Mouse (Mus musculus): ENCODE results near the gene Dennd4b.
"Not testable (repeated sequence)": the region's sequence is repeated elsewhere in the genome, so short reads cannot be mapped to it uniquely, and the experiment has no call there.

Gene Dennd4b

GRCm38 (mm10) chr3:90279216-90279615 lies 14.2 kb downstream of the Dennd4b start:
- DNase-seq (ENCODE audit: low spot score in 2 of 2) = no peak

DNA sequence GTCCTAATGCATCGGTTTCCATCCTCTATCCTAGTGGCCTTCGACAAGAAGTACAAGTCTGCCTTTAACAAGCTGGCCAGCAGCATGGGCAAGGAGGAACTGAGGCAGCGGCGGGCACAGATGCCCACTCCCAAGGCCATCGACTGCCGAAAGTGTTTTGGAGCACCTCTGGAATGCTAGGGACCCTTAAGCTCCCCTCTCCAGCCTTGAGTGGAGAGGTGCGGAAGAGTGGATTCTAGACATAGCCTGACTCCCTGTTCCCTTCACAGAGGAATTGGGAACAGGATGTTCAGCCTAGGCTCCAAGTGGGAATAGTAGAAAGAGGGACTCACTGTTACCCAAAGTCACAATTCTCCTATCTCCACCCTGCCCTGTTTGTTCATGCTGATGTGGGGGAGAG lies 14.8 kb downstream of the Dennd4b start:
- DNase-seq (ENCODE audit: low spot score in 2 of 2) = no peak

GRCm38 (mm10) chr3:90280708-90281107 lies 15.7 kb downstream of the Dennd4b start:
- no peak for DNase-seq (ENCODE audit: low spot score in 2 of 2)

- no peak for DNase-seq (ENCODE audit: low spot score in 2 of 2)
Observed at GRCm38 (mm10) chr3:90284150-90284549, 19.2 kb downstream of the Dennd4b start.

- DNase-seq (ENCODE audit: low spot score in 2 of 2) = not testable (repeated sequence)
Observed at GRCm38 (mm10) chr3:90289403-90289802, 24.4 kb downstream of the Dennd4b start.

DNA sequence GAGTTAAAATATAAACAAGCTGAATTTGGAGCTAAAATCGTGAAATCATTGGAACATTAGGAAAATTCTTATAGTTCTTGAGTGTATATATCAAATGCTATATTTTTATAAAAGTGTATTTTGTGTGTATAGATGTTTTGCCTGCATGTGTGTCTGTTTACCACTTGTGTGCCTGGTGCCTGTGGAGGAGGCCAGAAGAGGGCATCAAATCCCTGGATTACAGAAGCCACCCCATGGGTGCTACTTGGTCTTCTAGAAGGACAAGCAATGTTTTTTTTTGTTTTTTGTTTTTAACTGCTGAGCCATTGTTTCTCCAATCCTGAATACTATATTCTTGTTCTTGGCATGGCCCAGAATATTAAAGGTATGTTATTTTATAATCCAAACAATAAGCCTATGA lies 25.6 kb downstream of the Dennd4b start:
- no peak for DNase-seq (ENCODE audit: low spot score in 2 of 2)

DNA sequence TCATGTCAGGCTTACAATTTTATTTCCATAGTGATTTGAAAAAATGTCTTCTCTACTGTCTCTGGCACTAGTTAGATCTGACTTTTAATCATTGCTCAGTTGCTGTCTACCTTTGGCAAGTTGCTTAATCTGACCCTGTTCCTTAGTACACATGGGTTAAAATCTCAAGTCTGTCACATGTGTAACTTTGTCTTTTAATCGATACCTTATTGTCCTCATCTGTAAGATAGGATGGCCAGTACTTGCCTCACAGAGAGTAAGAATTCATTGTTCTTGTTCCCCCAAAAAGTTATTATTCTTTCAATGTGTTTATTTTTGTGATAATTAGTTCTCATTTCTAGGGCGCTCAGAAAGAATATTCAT lies 27.0 kb downstream of the Dennd4b start:
- DNase-seq (ENCODE audit: low spot score in 2 of 2) = no peak

GRCm38 (mm10) chr3:90292345-90293275 lies 27.6 kb downstream of the Dennd4b start, which contains the start of gene Gatad2b:
TSS of gene Gatad2b (plus strand) at chr3:90293178.
- DNase-seq (ENCODE audit: low spot score in 2 of 2) = peak; percentile 99 to 100

DNA sequence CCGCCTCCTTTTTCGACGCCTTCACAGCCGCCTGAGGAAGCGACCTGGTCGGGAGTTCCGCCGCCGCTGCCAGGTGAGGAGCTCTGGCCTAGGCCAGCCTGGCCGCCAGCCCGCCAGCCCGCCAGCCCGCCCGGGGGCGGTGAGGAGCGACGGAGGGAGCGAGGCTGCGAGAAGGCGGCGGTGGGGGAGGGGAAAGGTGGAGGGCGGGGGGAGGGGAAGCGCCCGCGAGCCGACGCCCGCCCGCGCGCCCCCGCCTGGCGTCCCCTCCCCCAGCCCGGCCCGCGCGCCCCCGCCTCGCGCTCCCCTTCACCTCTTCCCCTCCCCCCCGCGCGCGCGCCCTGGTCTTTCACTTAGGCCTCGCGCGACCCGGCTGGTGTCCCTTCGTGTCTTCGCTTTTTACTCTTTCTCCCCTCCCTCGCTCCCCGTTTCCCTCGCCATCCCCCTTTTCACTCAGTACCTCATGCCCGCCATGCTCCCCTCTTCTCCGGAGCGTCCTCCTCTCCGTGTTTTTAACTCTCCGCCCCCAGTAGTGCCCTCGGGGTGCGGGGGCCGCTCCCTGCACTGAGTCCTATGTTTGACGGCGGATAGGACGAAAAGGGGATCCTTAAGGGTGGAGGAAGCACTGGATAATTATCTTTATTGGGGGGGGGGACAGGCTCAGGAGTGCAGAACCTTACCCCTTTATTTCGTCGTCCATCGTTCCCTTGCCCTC lies 28.5 kb downstream of the Dennd4b start:
- DNase-seq (ENCODE audit: low spot score in 2 of 2) = peak; percentile 19 to 28

DNA sequence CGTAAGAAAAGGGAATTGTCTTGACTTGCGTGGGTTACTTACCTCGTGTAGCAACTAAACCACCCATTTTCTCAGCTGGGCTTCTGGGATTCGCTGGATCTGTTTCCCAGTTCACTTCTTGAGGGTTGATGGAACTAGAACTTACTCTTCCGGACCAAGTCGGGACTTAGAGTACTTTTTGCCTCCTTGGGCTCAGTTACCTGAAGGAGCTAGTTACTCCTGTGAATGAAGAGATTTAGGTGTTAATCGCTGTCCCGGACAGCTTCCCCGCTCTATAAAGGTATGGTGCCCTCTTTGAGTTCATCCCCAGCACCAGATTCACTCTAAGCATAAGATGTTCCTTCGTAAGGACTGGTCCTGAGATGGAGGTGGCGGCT lies 29.1 kb downstream of the Dennd4b start:
- DNase-seq (ENCODE audit: low spot score in 2 of 2) = no peak

DNA sequence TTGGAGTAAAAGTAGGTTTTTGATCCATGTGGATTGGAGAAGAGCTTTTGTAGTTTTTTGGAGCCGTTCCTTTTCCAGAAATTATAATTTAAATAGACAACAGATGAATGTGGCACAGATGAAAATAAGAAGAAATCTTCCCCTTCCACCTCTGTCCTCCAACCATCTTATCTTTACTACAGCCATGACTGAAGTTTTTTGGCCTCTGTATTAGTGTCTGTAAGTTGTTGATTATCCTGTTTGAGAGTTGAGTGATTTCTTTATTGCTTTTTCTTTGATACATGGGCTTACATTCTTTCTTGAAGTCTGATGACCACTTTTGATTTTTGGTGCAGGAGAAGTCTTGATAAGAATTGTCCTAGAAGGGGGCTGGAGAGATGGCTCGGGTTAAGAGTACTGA lies 29.7 kb downstream of the Dennd4b start:
- no peak for DNase-seq (ENCODE audit: low spot score in 2 of 2)

- no peak for DNase-seq (ENCODE audit: low spot score in 2 of 2)
Observed at GRCm38 (mm10) chr3:90305801-90306200, 40.8 kb downstream of the Dennd4b start.

DNA sequence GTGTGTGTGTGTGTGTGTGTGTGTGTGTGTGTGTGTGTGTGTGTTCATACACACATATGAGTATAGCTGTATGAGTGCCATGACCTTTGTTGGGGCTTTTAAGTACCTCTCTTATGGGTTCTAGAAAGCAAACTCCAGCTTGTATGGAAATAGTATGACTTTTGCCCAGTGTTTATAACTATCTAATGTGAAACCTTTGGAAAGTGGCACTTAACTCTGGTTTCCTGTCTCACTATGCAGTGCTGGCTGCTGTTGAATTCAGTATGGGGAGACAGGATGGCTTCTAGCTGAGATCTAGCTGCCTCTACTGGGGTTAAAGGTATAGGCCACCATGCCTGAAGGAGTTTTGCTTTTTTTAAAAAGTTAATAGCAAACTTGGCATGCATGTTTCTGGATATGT lies 44.6 kb downstream of the Dennd4b start:
- no peak for DNase-seq (ENCODE audit: low spot score in 2 of 2)

- no peak for DNase-seq (ENCODE audit: low spot score in 2 of 2)
Observed at GRCm38 (mm10) chr3:90313367-90313766, 48.4 kb downstream of the Dennd4b start.

GRCm38 (mm10) chr3:90314241-90314640 lies 49.3 kb downstream of the Dennd4b start:
- no peak for DNase-seq (ENCODE audit: low spot score in 2 of 2)

GRCm38 (mm10) chr3:90322289-90322688 lies 57.3 kb downstream of the Dennd4b start:
- no peak for DNase-seq (ENCODE audit: low spot score in 2 of 2)

DNA sequence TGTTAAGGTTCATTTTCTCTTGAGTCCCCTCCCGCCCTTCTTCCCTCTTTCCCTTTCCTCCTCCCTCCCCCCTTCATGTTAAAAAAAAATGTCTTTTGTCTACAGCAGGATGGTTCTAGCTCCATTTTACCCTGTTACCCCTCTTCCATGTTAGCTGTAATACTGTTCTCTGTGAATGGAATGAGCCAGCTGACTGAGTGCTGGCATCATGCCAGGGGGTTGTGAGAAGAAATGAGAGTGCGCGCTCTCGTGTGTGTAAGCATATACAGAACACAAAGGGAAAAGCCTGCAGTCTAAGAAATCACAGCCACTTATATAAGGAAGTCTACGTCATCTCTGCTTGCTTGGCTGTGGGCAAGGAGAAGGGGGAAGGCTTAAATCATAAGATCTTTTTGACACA lies 58.1 kb downstream of the Dennd4b start:
- peak; percentile 58 to 74 for DNase-seq (ENCODE audit: low spot score in 2 of 2)
